Mouse (Mus musculus): Measurements from ENCODE around the gene Zfp715. TPM values are rescaled to one million over a fixed set of nuclear protein-coding genes. Genes with fewer than 3 reads are reported as not detected.

Zfp715 gene
- 10.4 and 14.1 TPM in 2 replicates for polyA plus RNA-seq (2014; fragmentation: Nextera tagmentation; extraction: Ambion mirVana)

DNA sequence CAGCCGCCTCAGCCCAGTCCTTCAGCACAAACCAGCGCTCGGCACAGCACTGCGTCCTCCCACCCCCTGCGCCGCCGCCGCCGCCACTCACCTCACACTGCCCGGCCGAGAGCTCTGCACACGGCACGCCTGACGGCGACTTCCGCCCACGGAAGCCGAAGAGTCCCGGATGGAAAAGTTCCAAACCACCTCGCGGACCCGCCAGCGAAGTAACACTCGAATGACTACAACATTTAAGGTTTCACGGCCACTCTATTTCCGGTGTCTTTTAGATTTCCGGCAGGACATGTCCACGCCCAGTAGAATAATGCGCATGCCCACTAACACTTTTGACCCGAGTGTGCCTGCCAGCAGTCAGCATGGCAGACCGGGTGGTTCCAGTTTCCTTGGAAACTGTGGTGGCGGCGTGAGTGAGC, at the start of gene Zfp715:
Gene Zfp715 (minus strand): TSS at position 282 of the 416 bp plus-strand sequence.
- no peaks in the 10 kb centered on the region for H3K9me3 ChIP-seq (ENCODE audit: control insufficient read depth, low read length)
- H3K4me1 ChIP-seq (replicated peaks; ENCODE audit: control insufficient read depth, insufficient read depth, low read length) = peaks cover 17% of the 10 kb centered on the region
- peak within 1 kb of the TSS; percentile 87 for H3K4me2 ChIP-seq
- H3K27ac ChIP-seq (ENCODE audit: low read depth, low read length) = peak within 1 kb of the TSS; percentile 75
- DNase-seq (ENCODE audit: low spot score) (peak; percentile 83), ATAC-seq (replicated peaks; ENCODE audit: low FRiP score) (peak; percentile 91)
- peaks cover 9% of the 10 kb centered on the region; the same call in 1 of the 2 replicates for H3K36me3 ChIP-seq (ENCODE audit: control insufficient read depth, insufficient read depth, low read length)
- peak within 1 kb of the TSS; percentile 76 for H3K4me3 ChIP-seq (ENCODE audit: low read depth, low read length)
- no peaks in the 10 kb centered on the region for H3K27me3 ChIP-seq (replicated peaks; ENCODE audit: control insufficient read depth, insufficient read depth, low read length)
- 1% methylated on average over 33 of the region's 33 CpGs for WGBS
- H3K9ac ChIP-seq (ENCODE audit: low read depth, low read length) = peak within 1 kb of the TSS; percentile 83

DNA sequence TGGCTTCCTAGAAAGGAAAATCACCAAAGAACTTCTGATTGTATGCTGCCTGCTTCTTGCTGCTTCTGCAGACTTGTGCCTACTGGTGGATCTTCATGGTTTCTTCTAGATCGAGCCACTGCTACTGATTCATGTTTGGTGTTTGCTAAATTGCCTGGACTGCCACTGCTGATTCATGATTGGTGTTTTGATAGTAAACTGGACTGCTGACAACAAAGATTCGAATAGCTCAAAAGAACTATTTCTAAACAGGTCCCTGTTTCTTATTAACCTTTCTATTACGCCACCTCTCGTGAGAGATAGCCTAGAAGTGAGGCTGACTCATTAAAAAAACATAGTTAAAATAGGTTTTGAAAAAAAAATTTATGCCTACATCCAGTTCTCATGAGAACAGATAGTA, 48.9 kb upstream of the Zfp715 start:
- H3K4me2 ChIP-seq = no peak overlapping the region
- H3K4me3 ChIP-seq (ENCODE audit: low read depth, low read length) = no peak overlapping the region
- H3K36me3 ChIP-seq (ENCODE audit: control insufficient read depth, insufficient read depth, low read length) = no peaks in the 10 kb centered on the region
- H3K4me1 ChIP-seq (replicated peaks; ENCODE audit: control insufficient read depth, insufficient read depth, low read length) = no peaks in the 10 kb centered on the region
- H3K9ac ChIP-seq (ENCODE audit: low read depth, low read length) = no peak overlapping the region
- no peaks in the 10 kb centered on the region for H3K27me3 ChIP-seq (replicated peaks; ENCODE audit: control insufficient read depth, insufficient read depth, low read length)
- ATAC-seq (replicated peaks; ENCODE audit: low FRiP score) = no peak
- H3K9me3 ChIP-seq (ENCODE audit: control insufficient read depth, low read length) = no peaks in the 10 kb centered on the region
- no peak overlapping the region for H3K27ac ChIP-seq (ENCODE audit: low read depth, low read length)
- no peak for DNase-seq (ENCODE audit: low spot score)
- WGBS = 67% methylated on average over 4 of the region's 4 CpGs

DNA sequence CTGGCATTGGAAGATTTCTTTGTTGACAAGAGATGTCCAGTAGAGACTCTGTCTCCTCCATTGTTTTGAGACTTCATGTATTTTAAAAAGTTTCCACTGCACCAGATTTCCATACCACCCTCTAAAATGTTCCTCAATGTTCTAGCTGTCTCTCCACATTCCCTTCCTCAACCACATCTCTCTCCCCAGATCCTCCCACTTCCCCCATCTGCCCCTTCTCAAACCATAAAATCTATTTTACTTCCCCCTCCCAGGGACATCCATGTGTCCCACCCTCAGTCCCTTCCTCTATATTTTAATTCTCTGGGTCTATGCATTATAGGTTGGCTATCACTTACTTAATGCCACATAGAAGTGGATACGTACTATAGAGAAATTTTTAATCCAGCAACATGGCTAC, 48.3 kb upstream of the Zfp715 start:
- no peak for ATAC-seq (replicated peaks; ENCODE audit: low FRiP score)
- Histone ChIP-seq H3K27ac (ENCODE audit: low read depth, low read length) (no peak overlapping the region), H3K36me3 (ENCODE audit: control insufficient read depth, insufficient read depth, low read length) (no peaks in the 10 kb centered on the region), H3K4me2 (no peak overlapping the region), H3K9me3 (ENCODE audit: control insufficient read depth, low read length) (no peaks in the 10 kb centered on the region), H3K27me3 (replicated peaks; ENCODE audit: control insufficient read depth, insufficient read depth, low read length) (no peaks in the 10 kb centered on the region), H3K9ac (ENCODE audit: low read depth, low read length) (no peak overlapping the region), H3K4me1 (replicated peaks; ENCODE audit: control insufficient read depth, insufficient read depth, low read length) (no peaks in the 10 kb centered on the region), H3K4me3 (ENCODE audit: low read depth, low read length) (no peak overlapping the region)
- 90% methylated on average over 1 of the region's 1 CpGs for WGBS
- no peak for DNase-seq (ENCODE audit: low spot score)

DNA sequence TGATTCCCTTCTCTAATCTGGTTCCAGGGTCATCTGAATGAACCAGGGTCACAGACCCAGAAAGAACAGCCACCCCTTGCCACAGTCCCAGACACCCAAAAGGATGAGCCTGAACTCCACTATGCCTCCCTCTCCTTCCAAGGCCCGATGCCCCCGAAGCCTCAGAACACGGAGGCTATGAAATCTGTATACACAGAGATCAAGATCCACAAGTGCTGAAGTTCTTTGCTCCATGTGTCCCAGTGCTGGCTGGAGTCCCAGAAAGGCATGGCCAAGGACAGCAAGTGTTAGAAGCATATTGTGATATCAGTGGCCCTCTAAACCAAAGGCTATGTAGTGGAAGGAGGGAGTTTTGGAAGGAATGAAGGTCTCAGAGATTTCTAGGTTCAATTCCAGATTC, 45.5 kb upstream of the Zfp715 start:
- Histone ChIP-seq H3K36me3 (ENCODE audit: control insufficient read depth, insufficient read depth, low read length) (no peaks in the 10 kb centered on the region), H3K4me2 (no peak overlapping the region), H3K4me1 (replicated peaks; ENCODE audit: control insufficient read depth, insufficient read depth, low read length) (peaks cover 10% of the 10 kb centered on the region), H3K9me3 (ENCODE audit: control insufficient read depth, low read length) (no peaks in the 10 kb centered on the region), H3K27ac (ENCODE audit: low read depth, low read length) (no peak overlapping the region), H3K9ac (ENCODE audit: low read depth, low read length) (no peak overlapping the region), H3K27me3 (replicated peaks; ENCODE audit: control insufficient read depth, insufficient read depth, low read length) (no peaks in the 10 kb centered on the region), H3K4me3 (ENCODE audit: low read depth, low read length) (no peak overlapping the region)
- WGBS = 88% methylated on average over 3 of the region's 3 CpGs
- no peak for DNase-seq (ENCODE audit: low spot score)
- no peak for ATAC-seq (replicated peaks; ENCODE audit: low FRiP score)

DNA sequence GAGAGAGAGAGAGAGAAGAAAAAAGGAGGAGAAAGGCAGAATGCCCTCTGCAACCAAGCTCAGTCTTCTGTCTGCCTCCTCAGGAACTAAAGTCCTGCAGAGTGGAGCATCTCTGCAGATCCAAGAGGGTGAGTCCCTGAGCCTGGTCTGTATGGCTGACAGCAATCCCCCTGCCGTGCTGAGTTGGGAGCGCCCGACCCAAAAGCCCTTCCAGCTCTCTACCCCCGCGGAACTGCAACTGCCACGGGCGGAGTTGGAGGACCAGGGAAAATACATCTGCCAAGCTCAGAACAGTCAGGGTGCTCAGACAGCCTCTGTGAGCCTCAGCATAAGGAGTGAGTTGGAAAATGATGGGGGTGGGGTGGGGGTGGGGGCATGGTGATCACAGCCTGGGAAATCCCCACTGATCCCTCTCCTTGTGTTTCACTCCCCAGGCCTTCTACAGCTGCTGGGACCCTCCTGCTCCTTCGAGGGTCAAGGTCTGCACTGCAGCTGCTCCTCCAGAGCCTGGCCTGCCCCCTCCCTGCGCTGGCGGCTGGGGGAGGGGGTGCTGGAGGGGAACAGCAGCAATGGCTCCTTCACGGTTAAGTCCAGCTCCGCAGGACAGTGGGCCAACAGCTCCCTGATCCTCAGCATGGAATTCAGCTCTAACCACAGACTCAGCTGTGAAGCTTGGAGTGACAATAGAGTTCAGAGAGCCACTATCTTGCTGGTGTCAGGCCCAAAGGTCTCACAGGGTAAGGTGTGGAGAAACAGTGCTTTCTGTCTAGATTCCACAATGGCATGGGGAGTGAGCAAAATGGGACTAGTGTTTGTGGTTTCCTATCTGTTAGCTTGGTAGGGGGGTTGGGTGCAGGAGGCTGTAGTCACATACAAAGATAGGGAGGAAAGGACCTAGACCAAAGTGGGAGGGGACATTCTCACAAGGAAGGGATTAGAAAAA, 42.1 kb upstream of the Zfp715 start:
- Histone ChIP-seq H3K4me1 (replicated peaks; ENCODE audit: control insufficient read depth, insufficient read depth, low read length) (peaks cover 12% of the 10 kb centered on the region), H3K27ac (ENCODE audit: low read depth, low read length) (peak overlapping the region; percentile 25; the same call in 1 of the 2 replicates), H3K4me3 (ENCODE audit: low read depth, low read length) (no peak overlapping the region), H3K9me3 (ENCODE audit: control insufficient read depth, low read length) (no peaks in the 10 kb centered on the region), H3K27me3 (replicated peaks; ENCODE audit: control insufficient read depth, insufficient read depth, low read length) (no peaks in the 10 kb centered on the region), H3K4me2 (peak overlapping the region; percentile 44), H3K9ac (ENCODE audit: low read depth, low read length) (no peak overlapping the region), H3K36me3 (ENCODE audit: control insufficient read depth, insufficient read depth, low read length) (no peaks in the 10 kb centered on the region)
- ATAC-seq (replicated peaks; ENCODE audit: low FRiP score) (peak; percentile 29; the same call in 1 of the 2 replicates), DNase-seq (ENCODE audit: low spot score) (no peak)
- 8% methylated on average over 12 of the region's 12 CpGs for WGBS

DNA sequence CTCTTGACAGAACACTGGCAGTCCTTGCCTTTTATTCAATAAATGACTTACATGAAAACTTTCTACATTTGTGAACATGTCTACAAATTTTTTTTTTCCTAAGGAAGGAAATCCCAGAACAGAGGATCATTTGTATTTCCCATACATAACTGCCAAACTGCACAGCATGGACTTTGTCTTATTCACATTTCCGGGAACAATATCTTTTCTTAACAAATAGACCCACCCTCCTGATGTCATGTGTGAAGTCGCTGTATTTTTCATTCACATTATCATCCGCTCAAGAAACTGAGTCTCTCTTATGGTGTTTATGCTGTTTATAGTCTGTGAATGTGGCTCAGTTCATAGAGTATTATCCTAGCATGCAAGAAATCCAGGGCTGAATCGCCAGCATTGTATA, 40.7 kb upstream of the Zfp715 start:
- no peaks in the 10 kb centered on the region for H3K27me3 ChIP-seq (replicated peaks; ENCODE audit: control insufficient read depth, insufficient read depth, low read length)
- no peak overlapping the region; the same call in 1 of the 2 replicates for H3K27ac ChIP-seq (ENCODE audit: low read depth, low read length)
- ATAC-seq (replicated peaks; ENCODE audit: low FRiP score) (no peak), DNase-seq (ENCODE audit: low spot score) (no peak)
- H3K36me3 ChIP-seq (ENCODE audit: control insufficient read depth, insufficient read depth, low read length) = no peaks in the 10 kb centered on the region
- no peak overlapping the region for H3K9ac ChIP-seq (ENCODE audit: low read depth, low read length)
- H3K9me3 ChIP-seq (ENCODE audit: control insufficient read depth, low read length) = no peaks in the 10 kb centered on the region
- H3K4me2 ChIP-seq = no peak overlapping the region
- H3K4me3 ChIP-seq (ENCODE audit: low read depth, low read length) = no peak overlapping the region
- peaks cover 12% of the 10 kb centered on the region for H3K4me1 ChIP-seq (replicated peaks; ENCODE audit: control insufficient read depth, insufficient read depth, low read length)
- 62% methylated on average over 4 of the region's 4 CpGs for WGBS

DNA sequence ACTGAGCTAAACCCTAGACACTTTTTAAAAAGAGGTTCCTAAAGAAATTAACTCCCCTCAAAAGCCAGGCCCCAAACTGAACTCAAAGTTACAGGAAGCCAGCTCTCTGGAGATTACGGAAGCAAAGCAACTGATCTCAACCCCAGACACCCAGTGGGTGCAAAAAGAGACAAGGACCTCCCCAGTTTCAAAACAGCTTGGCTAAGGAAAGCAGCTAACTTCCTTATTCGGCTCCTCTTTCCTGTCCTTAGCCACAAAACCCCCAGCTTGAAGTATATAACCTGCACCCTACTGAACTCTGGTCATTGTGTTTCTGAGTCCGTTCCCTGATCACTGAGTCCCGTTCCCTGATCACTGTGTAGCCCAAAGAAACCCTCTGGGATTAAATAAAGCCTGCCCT, 40.0 kb upstream of the Zfp715 start:
- Histone ChIP-seq H3K27ac (ENCODE audit: low read depth, low read length) (peak overlapping the region; percentile 9; the same call in 1 of the 2 replicates), H3K9ac (ENCODE audit: low read depth, low read length) (no peak overlapping the region), H3K4me2 (no peak overlapping the region), H3K36me3 (ENCODE audit: control insufficient read depth, insufficient read depth, low read length) (no peaks in the 10 kb centered on the region), H3K27me3 (replicated peaks; ENCODE audit: control insufficient read depth, insufficient read depth, low read length) (no peaks in the 10 kb centered on the region), H3K4me1 (replicated peaks; ENCODE audit: control insufficient read depth, insufficient read depth, low read length) (peaks cover 12% of the 10 kb centered on the region), H3K9me3 (ENCODE audit: control insufficient read depth, low read length) (no peaks in the 10 kb centered on the region), H3K4me3 (ENCODE audit: low read depth, low read length) (no peak overlapping the region)
- 26% methylated on average over 4 of the region's 4 CpGs for WGBS
- DNase-seq (ENCODE audit: low spot score) (no peak), ATAC-seq (replicated peaks; ENCODE audit: low FRiP score) (no peak)

DNA sequence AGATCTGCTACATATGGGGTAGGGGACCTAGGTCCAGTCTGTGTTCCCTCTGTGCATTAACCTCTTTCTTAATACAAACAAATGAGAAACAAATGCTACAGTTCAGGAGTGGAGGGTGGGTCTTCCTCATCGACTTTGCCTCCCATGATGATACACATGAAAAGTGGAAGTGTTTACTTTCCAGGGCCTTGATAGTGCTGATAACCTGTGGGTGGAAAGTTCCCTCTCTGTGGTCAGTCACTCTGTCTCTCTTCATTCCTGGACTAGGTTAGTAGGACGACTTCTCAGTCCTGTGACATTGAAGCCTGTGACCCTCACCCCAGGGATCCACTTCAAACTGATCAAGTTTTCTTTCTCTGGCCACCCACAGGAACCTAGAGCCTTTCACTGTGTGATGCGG, 38.1 kb upstream of the Zfp715 start, which contains the start of gene Siglecf:
Gene Siglecf (plus strand): TSS at position 188 of the 400 bp plus-strand sequence.
- Histone ChIP-seq H3K27me3 (replicated peaks; ENCODE audit: control insufficient read depth, insufficient read depth, low read length) (no peaks in the 10 kb centered on the region), H3K4me2 (no peak within 1 kb of the TSS; the same call in 1 of the 2 replicates), H3K27ac (ENCODE audit: low read depth, low read length) (no peak within 1 kb of the TSS), H3K36me3 (ENCODE audit: control insufficient read depth, insufficient read depth, low read length) (no peaks in the 10 kb centered on the region), H3K4me3 (ENCODE audit: low read depth, low read length) (no peak within 1 kb of the TSS), H3K4me1 (replicated peaks; ENCODE audit: control insufficient read depth, insufficient read depth, low read length) (peaks cover 12% of the 10 kb centered on the region), H3K9me3 (ENCODE audit: control insufficient read depth, low read length) (no peaks in the 10 kb centered on the region), H3K9ac (ENCODE audit: low read depth, low read length) (no peak within 1 kb of the TSS)
- WGBS = 42% methylated on average over 3 of the region's 3 CpGs
- DNase-seq (ENCODE audit: low spot score) (no peak), ATAC-seq (replicated peaks; ENCODE audit: low FRiP score) (no peak)
